Mouse (Mus musculus) c-Kit-positive CD71-negative TER-119-negative erythroid progenitor cells, embryonic 14.5 days (primary cell): ENCODE measurements around the gene Rbms2.

Experiments
- DNase-seq: peaks from one replicate; pipeline ENCODE4 v3.0.0-alpha.2; 2013; ENCODE audit warnings: low read depth

The Rbms2 gene

GRCm38 (mm10) chr10:128140236-128140952, 39.7 kb downstream of the Rbms2 start:
- DNase-seq, result peak; percentile 76

GRCm38 (mm10) chr10:128135374-128135773, 44.7 kb downstream of the Rbms2 start:
- DNase-seq, result no peak

DNA sequence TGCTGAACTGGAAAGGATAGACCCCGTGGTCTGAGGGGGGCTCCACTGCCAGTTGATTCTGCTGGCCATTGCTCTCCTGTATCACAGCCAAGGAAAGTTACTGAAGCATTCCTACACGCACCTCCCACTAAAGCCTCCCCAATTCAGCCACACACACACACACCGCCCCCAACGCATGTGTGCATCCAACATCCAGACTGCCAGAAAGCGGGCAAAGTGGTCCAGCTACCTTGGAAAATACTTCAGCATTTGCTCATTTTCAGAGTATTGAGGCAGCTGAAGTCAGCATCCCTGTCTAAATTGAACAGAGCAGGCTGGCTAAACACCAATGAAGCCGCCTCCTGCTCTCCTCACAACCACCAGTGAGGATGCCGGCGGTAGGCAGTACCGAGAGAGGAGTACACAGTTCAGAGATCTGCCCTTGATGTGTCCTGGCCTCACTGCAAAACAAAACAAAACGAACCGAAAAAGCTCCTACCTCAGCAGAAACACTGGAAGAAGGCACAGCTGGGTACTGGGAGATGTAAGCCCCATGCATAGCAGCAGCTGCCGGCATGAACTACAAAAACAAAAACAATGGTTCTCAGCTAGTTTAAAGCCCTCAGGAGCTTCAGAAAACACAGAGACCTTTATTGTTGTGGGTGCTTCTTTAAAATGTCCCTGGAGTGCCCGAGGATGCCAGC, 46.3 kb downstream of the Rbms2 start:
- no peak for DNase-seq

- DNase-seq, result no peak
These were observed 48.3 kb downstream of the Rbms2 start for GRCm38 (mm10) chr10:128131812-128132211.

- no peak for DNase-seq
These were observed 48.8 kb downstream of the Rbms2 start for GRCm38 (mm10) chr10:128131297-128131696.

DNA sequence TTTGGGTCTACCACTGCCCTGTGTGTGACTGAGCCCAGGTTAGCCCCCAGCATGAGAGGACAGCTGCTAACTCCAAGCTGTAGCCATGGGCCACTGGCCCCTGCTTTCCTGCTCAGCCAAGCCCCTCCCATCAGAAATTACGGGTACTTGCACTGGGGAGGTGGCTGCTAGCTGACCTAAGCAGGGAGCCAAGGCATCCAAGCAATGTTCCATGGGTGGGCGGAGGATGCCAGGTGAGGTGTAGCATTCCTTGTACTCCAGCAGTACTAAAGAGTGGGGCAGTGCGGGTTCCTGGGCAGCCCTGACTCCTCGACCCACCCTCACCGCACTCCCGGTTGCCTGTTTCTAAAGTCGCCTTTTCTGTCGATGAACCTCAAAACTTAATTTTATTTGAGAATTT, 52.0 kb downstream of the Rbms2 start:
- no peak for DNase-seq

- DNase-seq, result no peak
These were observed 52.6 kb downstream of the Rbms2 start for GRCm38 (mm10) chr10:128127497-128127896.

DNA sequence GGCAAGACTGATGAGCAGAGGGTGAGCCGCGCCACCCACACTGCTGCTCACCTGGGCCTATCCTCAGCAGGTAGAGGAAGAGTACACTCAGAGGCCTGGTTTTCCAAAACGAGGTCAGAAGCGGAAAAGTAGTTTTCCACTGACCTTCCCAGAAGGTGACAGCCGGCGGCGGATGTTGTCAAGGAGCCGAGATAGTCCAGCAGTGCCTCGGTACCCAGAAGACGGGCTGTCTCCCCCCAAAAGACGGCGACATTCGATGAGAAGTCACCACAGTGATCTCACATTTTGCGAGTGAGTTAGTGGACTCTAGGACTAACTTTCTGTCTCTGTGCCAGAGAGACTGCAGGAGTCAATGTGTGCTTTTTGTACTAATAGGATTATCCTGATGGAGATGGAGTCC, 54.1 kb downstream of the Rbms2 start:
- DNase-seq, result no peak

GRCm38 (mm10) chr10:128124831-128125230, 55.3 kb downstream of the Rbms2 start:
- no peak for DNase-seq

- no peak for DNase-seq
These were observed 56.3 kb downstream of the Rbms2 start for GRCm38 (mm10) chr10:128123833-128124232.

DNA sequence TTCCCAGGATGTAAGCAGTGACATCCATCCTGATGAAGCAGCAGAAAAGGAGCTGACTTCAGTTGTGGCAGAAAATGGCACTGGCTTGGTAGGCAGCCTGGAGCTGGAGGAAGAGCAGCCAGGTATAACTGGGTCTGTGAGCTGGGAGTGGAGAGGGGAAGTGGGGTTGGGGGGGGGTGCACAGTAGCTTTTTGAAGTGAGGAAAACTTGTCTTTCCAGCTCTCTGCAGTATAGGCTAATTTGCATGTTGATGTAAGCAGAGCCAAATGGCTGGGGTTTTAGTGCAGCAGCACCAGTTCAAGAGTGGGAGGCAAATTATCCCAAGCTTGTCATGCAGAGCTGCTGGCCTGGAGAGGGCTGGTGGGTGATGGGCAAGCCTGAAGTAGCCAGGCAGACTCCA, 68.9 kb downstream of the Rbms2 start:
- DNase-seq, result no peak

- no peak for DNase-seq
These were observed 69.9 kb downstream of the Rbms2 start for GRCm38 (mm10) chr10:128110103-128110761.

GRCm38 (mm10) chr10:128097587-128097971, 82.5 kb downstream of the Rbms2 start:
- no peak for DNase-seq

DNA sequence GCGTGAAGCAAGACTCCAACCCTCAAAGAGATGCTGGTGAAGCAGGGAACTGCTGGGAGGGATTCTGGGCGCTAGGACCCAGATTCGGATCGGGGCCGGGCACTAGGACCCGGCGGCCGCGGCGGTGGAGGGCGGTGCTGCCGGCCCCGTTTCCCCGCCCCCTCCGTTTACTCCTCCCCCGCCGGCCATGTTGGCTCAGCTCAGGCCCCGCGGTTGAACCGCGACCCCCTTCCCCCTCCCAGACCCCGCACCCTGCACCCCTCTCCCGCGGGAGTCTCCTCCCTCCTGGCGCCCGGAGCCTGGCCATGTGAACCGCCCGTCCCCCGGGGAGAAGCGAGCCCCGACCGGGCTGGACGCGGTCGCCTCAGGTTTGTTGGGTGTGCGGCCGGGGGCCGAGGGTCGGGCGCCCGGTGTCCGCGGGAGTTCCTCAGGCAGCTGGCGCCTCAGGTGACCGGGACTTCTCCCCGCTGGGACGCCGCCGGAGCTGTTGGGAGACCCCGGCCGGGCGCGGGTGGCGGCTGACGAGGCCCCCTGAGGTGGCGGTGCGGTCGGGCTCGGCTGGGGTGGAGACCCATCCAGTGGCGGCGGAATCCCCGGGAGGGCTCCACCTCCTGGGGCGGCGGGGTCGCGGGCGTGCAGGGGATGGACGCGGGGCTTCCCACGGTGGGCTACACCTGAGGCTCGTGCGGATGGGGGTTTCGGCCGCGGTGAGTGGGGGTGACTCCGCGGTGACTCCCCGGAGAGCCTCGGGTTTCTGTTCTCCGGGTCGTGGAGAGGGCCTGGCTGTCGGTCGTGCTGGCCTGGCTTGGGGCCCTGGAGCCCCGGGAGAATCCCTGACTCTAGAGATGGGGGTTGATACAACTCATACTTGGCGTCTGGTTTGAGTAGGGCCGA, 83.2 kb downstream of the Rbms2 start:
- peak; percentile 70 for DNase-seq

GRCm38 (mm10) chr10:128096313-128096692, 83.8 kb downstream of the Rbms2 start:
- DNase-seq, result no peak

DNA sequence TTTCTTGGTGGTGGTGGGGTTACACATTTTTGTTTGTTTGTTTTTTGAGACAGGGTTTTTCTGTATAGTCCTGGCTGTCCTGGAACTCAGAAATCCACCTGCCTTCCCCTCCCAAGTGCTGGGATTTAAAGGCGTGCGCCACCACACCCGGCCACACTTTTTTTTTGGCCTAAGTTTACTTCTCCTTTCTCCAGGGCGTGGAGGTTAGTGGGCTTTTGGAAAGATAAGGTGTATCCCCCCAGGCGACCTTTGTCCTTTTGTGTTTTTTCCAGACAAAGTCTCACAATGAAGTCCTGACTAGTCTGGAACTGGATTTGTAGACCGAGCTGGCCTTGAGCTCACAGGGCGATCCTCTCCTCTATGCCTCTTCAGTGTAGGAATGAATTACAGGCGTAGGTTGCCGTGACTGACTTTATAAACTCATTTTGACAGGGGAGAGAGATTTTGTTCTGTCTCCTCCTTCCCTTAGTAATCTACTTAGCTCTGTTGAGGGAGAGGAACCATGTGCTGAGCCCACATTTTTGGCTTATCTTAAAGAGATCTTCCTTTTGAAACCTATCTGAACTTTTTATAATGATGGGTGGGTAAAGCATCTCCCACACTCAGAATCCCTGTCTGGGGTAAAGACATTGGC, 85.0 kb downstream of the Rbms2 start:
- DNase-seq, result no peak

GRCm38 (mm10) chr10:128094340-128094968, 85.6 kb downstream of the Rbms2 start:
- DNase-seq, result peak; percentile 89

DNA sequence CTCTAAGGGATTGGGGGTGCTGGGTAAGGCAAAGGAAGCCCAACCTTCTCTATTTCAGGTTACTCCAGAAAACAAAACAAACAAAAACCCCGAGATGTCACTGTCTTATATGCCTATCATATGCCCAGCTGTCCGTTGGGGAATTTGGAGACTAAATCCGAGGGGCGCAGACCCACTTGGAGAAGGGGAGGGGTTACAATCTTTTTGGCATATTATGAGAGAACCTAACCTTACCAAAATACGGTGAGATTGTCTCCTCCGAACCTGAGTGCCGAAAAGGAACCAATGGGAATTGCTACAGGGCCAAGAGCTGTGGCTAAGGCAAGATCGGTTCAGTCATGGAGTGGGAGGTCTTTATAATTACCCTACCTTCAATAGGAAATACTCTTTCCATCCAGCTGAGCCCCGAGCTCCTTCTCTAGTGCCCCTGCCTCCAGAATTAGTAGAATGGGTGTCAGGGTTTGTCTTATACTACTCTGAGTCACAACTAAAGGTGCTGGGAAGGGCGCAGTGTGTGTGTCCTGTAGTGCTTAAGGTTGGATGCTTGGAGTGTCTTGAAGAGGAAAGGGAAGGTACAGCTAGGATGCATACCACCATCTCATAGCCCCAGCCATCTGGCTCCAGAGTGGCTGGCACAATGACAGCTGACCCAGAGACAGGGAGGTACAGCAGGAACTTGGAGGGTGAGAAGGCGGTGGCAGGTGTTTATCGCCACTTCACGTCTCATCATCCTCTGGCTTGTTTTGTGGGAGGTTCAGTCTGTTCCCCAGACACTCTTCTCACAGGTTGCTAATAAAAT, 86.4 kb downstream of the Rbms2 start:
- no peak for DNase-seq

DNA sequence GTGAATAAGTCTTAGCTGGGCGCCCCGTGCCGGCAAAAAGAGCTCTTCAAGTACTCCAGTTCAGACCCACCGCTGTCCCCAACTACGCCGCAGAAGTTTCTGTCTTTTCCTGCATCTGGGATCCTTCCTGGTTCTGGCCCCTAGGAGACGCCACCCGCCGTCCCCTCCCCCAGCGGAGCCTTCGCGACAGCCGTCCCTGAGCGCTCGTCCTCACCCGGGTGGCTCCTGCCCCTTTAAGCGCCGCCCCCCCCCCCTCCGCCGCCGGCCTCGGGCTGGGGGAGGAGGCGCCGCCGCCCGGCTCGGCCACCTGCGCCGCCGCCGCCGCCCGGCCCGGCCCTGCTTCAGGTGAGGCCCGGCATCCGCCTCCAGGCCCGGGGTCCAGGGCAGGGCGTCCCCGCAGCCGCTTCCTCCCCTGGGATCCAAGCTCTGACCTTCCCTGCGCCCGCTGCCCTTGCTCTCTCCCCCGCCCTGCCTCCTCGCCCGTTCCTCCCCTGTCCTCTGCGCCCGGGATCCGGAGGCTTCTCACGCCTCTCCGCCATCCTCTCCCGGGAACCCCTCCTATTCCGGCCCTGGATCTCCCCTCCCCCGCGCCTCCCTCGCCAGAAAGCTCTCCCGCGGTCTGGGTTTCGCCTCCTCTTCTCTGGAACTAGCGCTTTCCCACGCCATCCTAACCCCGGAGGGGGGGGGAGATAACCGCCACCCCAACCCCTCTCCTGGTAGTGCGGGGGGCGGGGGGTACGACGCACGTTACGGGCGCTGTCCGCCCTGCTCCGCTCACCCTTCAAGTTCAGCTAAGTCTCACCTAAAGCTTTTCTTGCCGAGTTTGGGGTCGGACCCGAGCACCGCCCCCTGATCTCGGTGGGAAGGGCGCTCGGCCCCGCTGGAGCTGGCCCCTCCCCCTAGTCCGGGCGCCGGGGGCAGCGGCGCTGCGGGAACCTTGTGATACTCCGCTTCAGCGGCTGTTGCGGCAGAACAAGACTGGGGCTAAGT, 87.3 kb downstream of the Rbms2 start:
- DNase-seq, result peak; percentile 65
